Mouse (Mus musculus) ovary, adult 18-20 months (tissue): ENCODE measurements around the gene H60b.
"Not testable (repeated sequence)": the region's sequence is repeated elsewhere in the genome, so short reads cannot be mapped to it uniquely, and the experiment has no call there.

ENCODE experiments used
- DNase-seq: peaks from one replicate; pipeline ENCODE4 v3.0.0; 2022; ENCODE audit warnings: low spot score, mixed read lengths

H60b gene

GRCm38 (mm10) chr10:22165328-22166003 is 7.1 kb downstream of the H60b start:
- not testable (repeated sequence) for DNase-seq

- DNase-seq = not testable (repeated sequence)
These were observed 7.6 kb downstream of the H60b start for GRCm38 (mm10) chr10:22166025-22166424.

- not testable (repeated sequence) for DNase-seq
These were observed 8.7 kb downstream of the H60b start for GRCm38 (mm10) chr10:22167061-22167460.

GRCm38 (mm10) chr10:22169116-22169515 is 10.7 kb downstream of the H60b start:
- DNase-seq = not testable (repeated sequence)

- DNase-seq = not testable (repeated sequence)
These were observed 14.3 kb downstream of the H60b start for GRCm38 (mm10) chr10:22172431-22173334.

- DNase-seq = not testable (repeated sequence)
These were observed 15.2 kb downstream of the H60b start for GRCm38 (mm10) chr10:22173335-22174189.

GRCm38 (mm10) chr10:22174190-22174487 is 15.8 kb downstream of the H60b start:
- DNase-seq = not testable (repeated sequence)

- not testable (repeated sequence) for DNase-seq
These were observed 18.1 kb downstream of the H60b start for GRCm38 (mm10) chr10:22176515-22176914.

- not testable (repeated sequence) for DNase-seq
These were observed 32.6 kb downstream of the H60b start for GRCm38 (mm10) chr10:22191035-22191434.

GRCm38 (mm10) chr10:22201352-22201751 is 43.0 kb downstream of the H60b start:
- DNase-seq = not testable (repeated sequence)

- not testable (repeated sequence) for DNase-seq
These were observed 44.6 kb downstream of the H60b start for GRCm38 (mm10) chr10:22202784-22203583.

GRCm38 (mm10) chr10:22206443-22206842 is 48.1 kb downstream of the H60b start:
- DNase-seq = not testable (repeated sequence)

GRCm38 (mm10) chr10:22212012-22212696 is 53.8 kb downstream of the H60b start:
- DNase-seq = peak; percentile 43

- peak; percentile 34 for DNase-seq
These were observed 65.3 kb downstream of the H60b start for GRCm38 (mm10) chr10:22223474-22224349.

- DNase-seq = no peak
These were observed 106.7 kb downstream of the H60b start for GRCm38 (mm10) chr10:22265060-22265459.

GRCm38 (mm10) chr10:22270879-22271786 is 112.7 kb downstream of the H60b start:
- not testable (repeated sequence) for DNase-seq

GRCm38 (mm10) chr10:22272914-22273683 is 114.7 kb downstream of the H60b start:
- not testable (repeated sequence) for DNase-seq
